Mouse (Mus musculus) stomach, embryonic 16.5 days (tissue): ENCODE measurements around the gene P4ha2. TPM values are rescaled to one million over a fixed set of nuclear protein-coding genes. Genes with fewer than 3 reads are reported as not detected.
A peak's percentile ranks its signal among the peaks of the same experiment; 100 is the strongest.

Experiments used
- ATAC-seq: fragments of 200-750 bp; cut with Nextera tagmentation; 2 replicates; pipeline ENCODE4 v1.8.0; 2017; ENCODE audit warnings: moderate number of reproducible peaks, moderate TSS enrichment; ENCODE audit not compliant: insufficient read depth, low FRiP score
- H3K27ac ChIP-seq: fragments of 300-500 bp; sonication (generic); 2 replicates; pipeline ENCODE4 v1.5.1; 2014; ENCODE audit warnings: low read length
- H3K27me3 ChIP-seq: fragments of 300-500 bp; sonication (generic); 2 replicates; pipeline ENCODE4 v1.6.1; 2014; ENCODE audit warnings: low read length, control low read depth, mixed read lengths; ENCODE audit not compliant: control insufficient read depth, insufficient read depth
- H3K36me3 ChIP-seq: fragments of 300-500 bp; sonication (generic); 2 replicates; pipeline ENCODE4 v1.6.1; 2014; ENCODE audit warnings: low read length; ENCODE audit not compliant: control insufficient read depth, insufficient read depth
- H3K4me1 ChIP-seq: fragments of 300-500 bp; sonication (generic); 2 replicates; pipeline ENCODE4 v1.6.1; 2014; ENCODE audit warnings: low read length, control low read depth, mixed read lengths; ENCODE audit not compliant: control insufficient read depth, insufficient read depth
- H3K4me2 ChIP-seq: fragments of 300-500 bp; sonication (generic); 2 replicates; pipeline ENCODE4 v1.6.1; 2014; ENCODE audit warnings: low read depth, low read length, mixed read lengths
- H3K4me3 ChIP-seq: fragments of 300-500 bp; sonication (generic); replicated peaks from 2 replicates; pipeline ENCODE4 v1.5.1; 2014; ENCODE audit warnings: mild to moderate bottlenecking, low read length
- H3K9ac ChIP-seq: fragments of 300-500 bp; sonication (generic); 2 replicates; pipeline ENCODE4 v1.6.1; 2014; ENCODE audit warnings: low read length
- H3K9me3 ChIP-seq: fragments of 300-500 bp; sonication (generic); replicated peaks from 2 replicates; pipeline ENCODE4 v1.6.1; 2016; ENCODE audit warnings: low read length, control low read depth; ENCODE audit not compliant: control insufficient read depth
- WGBS: fragments of 180-500 bp; shearing (Covaris S2); extraction: QIAGEN DNeasy Blood & Tissue Kit; methylation state at CpG from one replicate; pipeline ENCODE4 v1.1.7; 2014; 5-methylcytosine and 5-hydroxymethylcytosine counted together
- polyA plus RNA-seq: library from polyadenylated mRNA; unstranded; fragments of >200 nt; fragmentation: Nextera tagmentation; extraction: Ambion mirVana; gene quantifications from 2 replicates; pipeline ENCODE4 v1.2.1, GENCODE M21; 2015

Gene P4ha2
- polyA plus RNA-seq, 1 experiment from 2014 or later = 78.6 TPM

DNA sequence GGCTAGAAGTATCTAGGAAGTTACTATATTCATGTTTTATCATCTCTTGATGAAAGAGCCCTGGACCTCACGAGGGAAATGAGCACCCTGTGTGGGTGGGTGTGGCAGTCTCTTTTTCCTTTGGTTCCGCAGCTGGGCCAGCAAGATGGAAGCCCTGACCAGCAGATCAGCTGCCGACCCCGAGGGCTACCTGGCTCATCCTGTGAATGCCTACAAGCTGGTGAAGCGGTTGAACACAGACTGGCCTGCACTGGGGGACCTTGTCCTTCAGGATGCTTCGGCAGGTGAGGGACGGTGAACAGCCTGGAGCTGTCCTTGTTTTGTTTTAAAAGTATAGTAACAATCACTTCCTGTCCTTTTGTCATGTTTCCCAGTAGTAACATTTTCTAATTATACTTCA is 11.4 kb downstream of the P4ha2 start:
- H3K4me2 ChIP-seq = no peak overlapping the region
- no peaks in the 10 kb centered on the region for H3K36me3 ChIP-seq
- no peak overlapping the region for H3K27ac ChIP-seq
- no peak overlapping the region for H3K4me3 ChIP-seq
- no peaks in the 10 kb centered on the region for H3K27me3 ChIP-seq
- WGBS = 83% methylated on average over 7 of the region's 7 CpGs
- peaks cover 45% of the 10 kb centered on the region for H3K4me1 ChIP-seq
- H3K9me3 ChIP-seq = no peaks in the 10 kb centered on the region
- ATAC-seq = no peak
- no peak overlapping the region for H3K9ac ChIP-seq

- no peak for ATAC-seq
- Histone ChIP-seq H3K4me3 (no peak overlapping the region), H3K9me3 (no peaks in the 10 kb centered on the region), H3K27ac (peak overlapping the region; percentile 97), H3K4me1 (peaks cover 40% of the 10 kb centered on the region), H3K27me3 (no peaks in the 10 kb centered on the region), H3K9ac (peak overlapping the region; percentile 36), H3K4me2 (peak overlapping the region; percentile 47; the same call in 1 of the 2 replicates), H3K36me3 (no peaks in the 10 kb centered on the region)
- WGBS = 70% methylated on average over 21 of the region's 21 CpGs
These were observed 12.3 kb downstream of the P4ha2 start for GRCm38 (mm10) chr11:54111976-54112741.

- H3K27ac ChIP-seq = peak overlapping the region; percentile 97
- H3K27me3 ChIP-seq = no peaks in the 10 kb centered on the region
- peaks cover 40% of the 10 kb centered on the region for H3K4me1 ChIP-seq
- H3K4me3 ChIP-seq = peak overlapping the region; percentile 19
- peak; percentile 98 for ATAC-seq
- 2% methylated on average over 10 of the region's 10 CpGs for WGBS
- no peaks in the 10 kb centered on the region for H3K9me3 ChIP-seq
- peak overlapping the region; percentile 47 for H3K4me2 ChIP-seq
- peak overlapping the region; percentile 67 for H3K9ac ChIP-seq
- H3K36me3 ChIP-seq = 0 out of 2 replicates have a peak, but pooled peaks cover 4% of the 10 kb centered on the region
These were observed 13.0 kb downstream of the P4ha2 start for GRCm38 (mm10) chr11:54112920-54113319.

DNA sequence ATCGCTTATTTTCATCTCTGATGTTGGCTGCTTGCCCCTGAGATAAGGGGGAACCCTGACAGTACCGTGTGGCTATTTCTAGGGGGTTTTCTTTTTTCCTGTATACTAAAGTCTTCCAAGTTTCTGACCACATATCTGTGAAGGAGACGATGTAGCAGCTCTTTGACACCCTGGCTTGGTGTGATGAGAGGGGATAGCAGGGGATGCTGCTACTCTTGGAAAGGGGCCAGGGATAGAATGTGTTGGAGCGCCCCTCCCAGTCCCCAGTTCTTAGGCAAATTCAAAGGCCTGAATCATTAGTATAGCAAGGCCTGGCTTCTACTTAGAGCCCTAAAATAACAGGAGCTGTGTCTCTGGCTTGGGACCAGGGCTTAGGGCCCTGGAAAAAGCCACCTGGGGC is 13.5 kb downstream of the P4ha2 start:
- WGBS = 18% methylated on average over 4 of the region's 4 CpGs
- Histone ChIP-seq H3K4me2 (peak overlapping the region; percentile 47), H3K4me3 (peak overlapping the region; percentile 19), H3K27ac (peak overlapping the region; percentile 97), H3K4me1 (peaks cover 36% of the 10 kb centered on the region), H3K9ac (peak overlapping the region; percentile 67), H3K36me3 (0 out of 2 replicates have a peak, but pooled peaks cover 4% of the 10 kb centered on the region), H3K9me3 (no peaks in the 10 kb centered on the region), H3K27me3 (no peaks in the 10 kb centered on the region)
- ATAC-seq = peak; percentile 15; the same call in 1 of the 2 replicates

DNA sequence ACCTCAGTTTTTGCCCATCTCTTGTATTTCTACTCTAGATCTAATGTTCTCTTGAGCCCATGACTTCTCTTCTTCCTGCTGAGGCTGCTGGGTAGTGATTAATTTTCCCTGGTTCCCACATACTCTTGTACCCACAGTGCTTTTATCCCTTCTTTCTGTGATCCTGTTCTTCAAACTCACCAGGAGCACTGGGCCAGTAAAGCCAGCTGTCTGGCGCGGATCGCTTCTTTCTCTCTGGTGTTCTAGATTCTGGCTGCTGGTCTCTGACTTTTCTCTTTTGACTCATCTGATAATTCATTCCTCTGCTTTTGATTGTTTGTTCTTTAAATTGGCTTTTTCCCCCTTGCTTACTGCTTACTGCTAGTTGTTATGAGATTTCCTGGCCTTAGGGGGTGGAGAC is 14.9 kb downstream of the P4ha2 start:
- no peak for ATAC-seq

DNA sequence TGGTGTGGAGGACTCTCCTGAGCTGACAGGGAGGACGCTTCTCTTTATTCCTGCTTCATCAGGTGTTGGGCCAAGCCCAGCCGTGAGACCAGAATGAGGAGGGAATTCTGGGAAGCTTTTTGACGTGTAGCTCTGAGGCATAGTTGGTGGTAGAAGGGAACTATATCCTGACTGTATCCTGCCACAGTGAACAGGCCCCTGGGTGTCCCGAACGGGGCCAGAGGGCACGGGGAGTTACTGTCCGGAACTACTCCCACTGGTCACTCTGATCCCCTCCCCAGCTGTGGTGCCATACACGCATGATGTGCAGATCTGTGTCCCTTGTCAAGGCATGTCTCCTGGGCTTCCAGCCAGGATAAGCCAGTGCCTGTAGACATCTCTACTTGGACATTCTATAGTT is 15.4 kb downstream of the P4ha2 start:
- no peaks in the 10 kb centered on the region for H3K9me3 ChIP-seq
- no peak overlapping the region for H3K4me3 ChIP-seq
- H3K36me3 ChIP-seq = peaks cover 4% of the 10 kb centered on the region; the same call in 1 of the 2 replicates
- H3K4me2 ChIP-seq = no peak overlapping the region
- ATAC-seq = no peak
- peaks cover 24% of the 10 kb centered on the region for H3K4me1 ChIP-seq
- WGBS = 83% methylated on average over 8 of the region's 8 CpGs
- H3K27me3 ChIP-seq = no peaks in the 10 kb centered on the region
- no peak overlapping the region for H3K9ac ChIP-seq
- no peak overlapping the region for H3K27ac ChIP-seq

More for the DNA sequence above, 14.9 kb downstream of the P4ha2 start:
- Histone ChIP-seq H3K4me3 (no peak overlapping the region), H3K36me3 (peaks cover 4% of the 10 kb centered on the region; the same call in 1 of the 2 replicates), H3K9me3 (no peaks in the 10 kb centered on the region), H3K27ac (no peak overlapping the region), H3K4me1 (peaks cover 27% of the 10 kb centered on the region), H3K27me3 (no peaks in the 10 kb centered on the region), H3K9ac (no peak overlapping the region), H3K4me2 (no peak overlapping the region)
- 95% methylated on average over 3 of the region's 3 CpGs for WGBS

GRCm38 (mm10) chr11:54115911-54116310 is 16.0 kb downstream of the P4ha2 start:
- Histone ChIP-seq H3K36me3 (peaks cover 4% of the 10 kb centered on the region; the same call in 1 of the 2 replicates), H3K4me2 (no peak overlapping the region), H3K4me3 (no peak overlapping the region), H3K9ac (no peak overlapping the region), H3K4me1 (peaks cover 23% of the 10 kb centered on the region), H3K9me3 (no peaks in the 10 kb centered on the region), H3K27ac (no peak overlapping the region), H3K27me3 (no peaks in the 10 kb centered on the region)
- ATAC-seq = no peak
- 54% methylated on average over 3 of the region's 3 CpGs for WGBS

- WGBS = 68% methylated on average over 4 of the region's 4 CpGs
These were observed 16.5 kb downstream of the P4ha2 start for GRCm38 (mm10) chr11:54116406-54116805.

GRCm38 (mm10) chr11:54117096-54117495 is 17.2 kb downstream of the P4ha2 start:
- no peaks in the 10 kb centered on the region for H3K9me3 ChIP-seq
- no peak overlapping the region for H3K4me3 ChIP-seq
- no peaks in the 10 kb centered on the region for H3K27me3 ChIP-seq
- peaks cover 4% of the 10 kb centered on the region; the same call in 1 of the 2 replicates for H3K36me3 ChIP-seq
- no peak overlapping the region for H3K27ac ChIP-seq
- ATAC-seq = no peak
- H3K9ac ChIP-seq = no peak overlapping the region
- 89% methylated on average over 10 of the region's 10 CpGs for WGBS
- peaks cover 21% of the 10 kb centered on the region for H3K4me1 ChIP-seq
- H3K4me2 ChIP-seq = no peak overlapping the region

More at GRCm38 (mm10) chr11:54116406-54116805, 16.5 kb downstream of the P4ha2 start:
- H3K9me3 ChIP-seq = no peaks in the 10 kb centered on the region
- H3K4me3 ChIP-seq = no peak overlapping the region
- peaks cover 4% of the 10 kb centered on the region; the same call in 1 of the 2 replicates for H3K36me3 ChIP-seq
- ATAC-seq = no peak
- no peaks in the 10 kb centered on the region for H3K27me3 ChIP-seq
- H3K27ac ChIP-seq = no peak overlapping the region
- H3K4me2 ChIP-seq = no peak overlapping the region
- H3K9ac ChIP-seq = no peak overlapping the region
- H3K4me1 ChIP-seq = peaks cover 23% of the 10 kb centered on the region
